9 mouse cellular contexts compared by ENCODE assay signal in genomic region chr5:143357564-143357963, GRCm38 (mm10). TPM values are rescaled to one million over a fixed set of nuclear protein-coding genes. Genes with fewer than 3 reads are reported as not detected.
DNase-seq lines count a peak whose midpoint lies in the region; ATAC-seq and TF ChIP-seq lines count a peak whose summit lies in the region.
"Had no signal": no experiment of that assay in that cellular context is flagged by ENCODE, and none has a peak within 500 bp of the region (broad histone marks: within the 10 kb centered on the region; RNA-seq: fewer than 3 reads in every experiment).

No protein-coding gene starts in this region.

- no peak for TF ChIP-seq POLR2A in brain, embryonic 14.5 days (IDR thresholded peaks at IDR 0.05; ENCODE audit: borderline replicate concordance, extremely low read depth, insufficient read depth, insufficient read length, poor library complexity, severe bottlenecking)

- H3K36me3 ChIP-seq in heart, embryonic 14.5 days (ENCODE audit: control insufficient read depth, insufficient read depth, low read length): no peaks in the 10 kb centered on the region
- no peaks in the 10 kb centered on the region for H3K36me3 ChIP-seq in hindbrain, embryonic 10.5 days
- H3K36me3 ChIP-seq in midbrain, embryonic 14.5 days (ENCODE audit: control insufficient read depth, insufficient read depth, low read length): no peaks in the 10 kb centered on the region

- peaks cover 0 to 5% of the 10 kb centered on the region in 2 experiments; a peak in 2 of 4 replicates for H3K4me1 ChIP-seq in heart, embryonic 14.5 days (ENCODE audit: control insufficient read depth in 2 of 2, insufficient read depth in 2 of 2, low read length in 2 of 2)
- H3K4me1 ChIP-seq in hindbrain, embryonic 10.5 days (replicated peaks): peaks cover 20% of the 10 kb centered on the region
- peaks cover 4% of the 10 kb centered on the region; the same call in 1 of the 2 replicates for H3K4me1 ChIP-seq in midbrain, embryonic 14.5 days (ENCODE audit: control insufficient read depth, insufficient read depth, low read length)

- H3K4me2 ChIP-seq in heart, embryonic 14.5 days (ENCODE audit: low read length): peak overlapping the region; percentile 52
- peak overlapping the region; percentile 42 for H3K4me2 ChIP-seq in midbrain, embryonic 14.5 days (ENCODE audit: low read length)

- no peak for ATAC-seq in heart, embryonic 14.5 days (ENCODE audit: insufficient number of reproducible peaks, insufficient read depth, low FRiP score, low read depth)
- ATAC-seq in midbrain, embryonic 14.5 days (ENCODE audit: low FRiP score, low TSS enrichment): no peak

- peaks cover 32% of the 10 kb centered on the region for H3K27me3 ChIP-seq in heart, embryonic 14.5 days (ENCODE audit: control insufficient read depth, insufficient read depth, low read length)
- H3K27me3 ChIP-seq in hindbrain, embryonic 10.5 days (ENCODE audit: insufficient read depth, poor library complexity, severe bottlenecking): peaks cover 62% of the 10 kb centered on the region
- peaks cover 10% of the 10 kb centered on the region; the same call in 1 of the 2 replicates for H3K27me3 ChIP-seq in midbrain, embryonic 14.5 days (ENCODE audit: control insufficient read depth, insufficient read depth, low read length)

- TF ChIP-seq CTCF in brain, embryonic 14.5 days (IDR thresholded peaks at IDR 0.05; ENCODE audit: borderline replicate concordance, extremely low read depth, insufficient read depth, insufficient read length): no peak
- TF ChIP-seq CTCF in left cerebral cortex, adult 2 months (IDR thresholded peaks at IDR 0.05): no peak
- TF ChIP-seq CTCF in layer of hippocampus, adult 2 months (conservative IDR thresholded peaks at IDR 0.05): no peak

- peak overlapping the region in 1 of 2 experiments; percentile 18; a peak in 2 of 4 replicates for H3K4me3 ChIP-seq in heart, embryonic 14.5 days (ENCODE audit: control insufficient read depth in 1 of 2, insufficient read depth in 1 of 2, low read depth in 1 of 2, low read length in 2 of 2)
- peak overlapping the region; percentile 41 for H3K4me3 ChIP-seq in hindbrain, embryonic 10.5 days
- 0 out of 2 replicates have a peak overlapping the region, but pooled peaks have one; percentile 8 for H3K4me3 ChIP-seq in midbrain, embryonic 14.5 days (replicated peaks; ENCODE audit: low read depth, low read length)
- no peak overlapping the region for H3K4me3 ChIP-seq in left cerebral cortex, adult 2 months
- H3K4me3 ChIP-seq in layer of hippocampus, adult 2 months: no peak overlapping the region

- H3K9ac ChIP-seq in heart, embryonic 14.5 days (ENCODE audit: low read length): no peak overlapping the region
- peak overlapping the region; percentile 50 for H3K9ac ChIP-seq in midbrain, embryonic 14.5 days (replicated peaks; ENCODE audit: low read length)

- H3K9me3 ChIP-seq in heart, embryonic 14.5 days (ENCODE audit: control insufficient read depth, low read length): peaks cover 7% of the 10 kb centered on the region; the same call in 1 of the 2 replicates
- H3K9me3 ChIP-seq in hindbrain, embryonic 10.5 days: peaks cover 9% of the 10 kb centered on the region; the same call in 1 of the 2 replicates
- H3K9me3 ChIP-seq in midbrain, embryonic 14.5 days (ENCODE audit: control insufficient read depth, low read length): no peaks in the 10 kb centered on the region

- no peak for DNase-seq in heart, adult 11 months
- DNase-seq in brain, embryonic 14.5 days (ENCODE audit: low read depth): peak; percentile 21
- no peak for DNase-seq in hindbrain, embryonic 10.5 days (ENCODE audit: low spot score)
- DNase-seq in midbrain, embryonic 14.5 days: peak; percentile 20
- DNase-seq in left cerebral cortex, adult 2 months (ENCODE audit: extremely low spot score in 1 of 2, low spot score in 2 of 2): no peak
- no peak for DNase-seq in layer of hippocampus, adult 2 months (ENCODE audit: low spot score in 2 of 2)
- no peak for DNase-seq in spleen, postnatal 10 days (ENCODE audit: low spot score in 2 of 2)
- DNase-seq: lung, postnatal 10 days had no signal

- H3K27ac ChIP-seq in heart, embryonic 14.5 days (replicated peaks in 1 of 2; ENCODE audit: control insufficient read depth in 1 of 2, insufficient read depth in 1 of 2, low read depth in 2 of 2, low read length in 2 of 2): no peak overlapping the region
- H3K27ac ChIP-seq in hindbrain, embryonic 10.5 days: peak overlapping the region; percentile 64
- H3K27ac ChIP-seq in midbrain, embryonic 14.5 days (replicated peaks; ENCODE audit: low read depth, low read length): no peak overlapping the region
- H3K27ac ChIP-seq in left cerebral cortex, adult 2 months: no peak overlapping the region
- H3K27ac ChIP-seq in layer of hippocampus, adult 2 months: no peak overlapping the region

- WGBS in heart, embryonic 14.5 days: 4% methylated on average over 28 of the region's 28 CpGs
- 3% methylated on average over 28 of the region's 28 CpGs for WGBS in hindbrain, embryonic 10.5 days
- 3% methylated on average over 28 of the region's 28 CpGs for WGBS in midbrain, embryonic 14.5 days

- intact Hi-C loops in left cerebral cortex, adult 2 months (cut with DNase I): no loop called here

RNA-seq across cellular contexts. Expression of gene Grid2ip, which starts 0.4 kb away (rescaled TPM):
- 0.09 and 0.18 TPM in 2 replicates for polyA plus RNA-seq in heart, embryonic 14.5 days (2014; fragmentation: Nextera tagmentation; extraction: Ambion mirVana)
- polyA plus RNA-seq in brain, embryonic 14.5 days (2012; rRNA removed): 1.4 and 1.9 TPM in 2 replicates
- polyA plus RNA-seq in hindbrain, embryonic 10.5 days (2016; fragmentation: Nextera tagmentation; extraction: Ambion mirVana): 0.07 and 0.18 TPM in 2 replicates
- 0.29 and 0.31 TPM in 2 replicates for polyA plus RNA-seq in midbrain, embryonic 14.5 days (2014; fragmentation: Nextera tagmentation; extraction: Ambion mirVana)
- 1 to 10 TPM; 2.2 to 2.7 TPM for total RNA-seq in left cerebral cortex, adult 2 months (2021)
- total RNA-seq in layer of hippocampus, adult 2 months (2021): 1 to 10 TPM; 1.2 to 2.2 TPM

RNA-seq across cellular contexts. Expression of gene Zdhhc4, which starts 28.5 kb away (rescaled TPM):
- 58.7 and 60.1 TPM in 2 replicates for polyA plus RNA-seq in heart, embryonic 14.5 days (2014; fragmentation: Nextera tagmentation; extraction: Ambion mirVana)
- polyA plus RNA-seq in brain, embryonic 14.5 days (2012; rRNA removed): 70.3 and 76.3 TPM in 2 replicates
- polyA plus RNA-seq in hindbrain, embryonic 10.5 days (2016; fragmentation: Nextera tagmentation; extraction: Ambion mirVana): 75.7 and 85.7 TPM in 2 replicates
- 75.1 and 84.3 TPM in 2 replicates for polyA plus RNA-seq in midbrain, embryonic 14.5 days (2014; fragmentation: Nextera tagmentation; extraction: Ambion mirVana)
- 10 to 100 TPM; 41.8 to 42.3 TPM for total RNA-seq in left cerebral cortex, adult 2 months (2021)
- total RNA-seq in layer of hippocampus, adult 2 months (2021): 10 to 100 TPM; 50.1 to 56.3 TPM

RNA-seq across cellular contexts. Expression of gene E130309D02Rik, which starts 42.4 kb away (rescaled TPM):
- polyA plus RNA-seq in heart, embryonic 14.5 days (2014; fragmentation: Nextera tagmentation; extraction: Ambion mirVana): 17.7 and 18.4 TPM in 2 replicates
- 33.1 and 33.9 TPM in 2 replicates for polyA plus RNA-seq in brain, embryonic 14.5 days (2012; rRNA removed)
- 64.3 and 65.3 TPM in 2 replicates for polyA plus RNA-seq in hindbrain, embryonic 10.5 days (2016; fragmentation: Nextera tagmentation; extraction: Ambion mirVana)
- 30.0 and 30.8 TPM in 2 replicates for polyA plus RNA-seq in midbrain, embryonic 14.5 days (2014; fragmentation: Nextera tagmentation; extraction: Ambion mirVana)
- total RNA-seq in left cerebral cortex, adult 2 months (2021): 10 to 100 TPM; 24.2 to 25.5 TPM
- total RNA-seq in layer of hippocampus, adult 2 months (2021): 10 to 100 TPM; 24.8 to 25.0 TPM

RNA-seq across cellular contexts. Expression of gene Kdelr2, which starts 46.1 kb away (rescaled TPM):
- polyA plus RNA-seq in heart, embryonic 14.5 days (2014; fragmentation: Nextera tagmentation; extraction: Ambion mirVana): 228 and 254 TPM in 2 replicates
- polyA plus RNA-seq in brain, embryonic 14.5 days (2012; rRNA removed): 58.0 and 68.0 TPM in 2 replicates
- 179 and 188 TPM in 2 replicates for polyA plus RNA-seq in hindbrain, embryonic 10.5 days (2016; fragmentation: Nextera tagmentation; extraction: Ambion mirVana)
- polyA plus RNA-seq in midbrain, embryonic 14.5 days (2014; fragmentation: Nextera tagmentation; extraction: Ambion mirVana): 134 and 139 TPM in 2 replicates
- 10 to 100 TPM; 33.3 to 33.4 TPM for total RNA-seq in left cerebral cortex, adult 2 months (2021)
- 10 to 100 TPM; 34.3 to 36.2 TPM for total RNA-seq in layer of hippocampus, adult 2 months (2021)

Comparison
In these comparisons a context has a peak if more than half of its experiments do, and no peak if none do; other contexts are left out.
1. H3K4me3 ChIP-seq: peak in hindbrain, embryonic 10.5 days (single experiment) and midbrain, embryonic 14.5 days (single experiment); none in left cerebral cortex, adult 2 months (single experiment) and layer of hippocampus, adult 2 months (single experiment).
2. DNase-seq: peak in brain, embryonic 14.5 days (single experiment) and midbrain, embryonic 14.5 days (single experiment); none in heart, adult 11 months (single experiment), hindbrain, embryonic 10.5 days (single experiment), left cerebral cortex, adult 2 months (0 of 2), layer of hippocampus, adult 2 months (0 of 2) and spleen, postnatal 10 days (0 of 2).